Mouse (Mus musculus) layer of hippocampus, adult 9-11 months (tissue): Measurements from ENCODE around the gene Perm1.

ENCODE experiments used
- DNase-seq: peaks from one replicate; pipeline ENCODE4 v3.0.0; 2022

Gene Perm1

GRCm38 (mm10) chr4:156202462-156202893 is 13.2 kb upstream of the Perm1 start:
- DNase-seq, result no peak

GRCm38 (mm10) chr4:156203001-156203412 is 12.7 kb upstream of the Perm1 start, which contains the start of gene AW011738:
Gene AW011738, plus strand, starts transcription at chr4:156203304.
- peak; percentile 74 for DNase-seq

DNA sequence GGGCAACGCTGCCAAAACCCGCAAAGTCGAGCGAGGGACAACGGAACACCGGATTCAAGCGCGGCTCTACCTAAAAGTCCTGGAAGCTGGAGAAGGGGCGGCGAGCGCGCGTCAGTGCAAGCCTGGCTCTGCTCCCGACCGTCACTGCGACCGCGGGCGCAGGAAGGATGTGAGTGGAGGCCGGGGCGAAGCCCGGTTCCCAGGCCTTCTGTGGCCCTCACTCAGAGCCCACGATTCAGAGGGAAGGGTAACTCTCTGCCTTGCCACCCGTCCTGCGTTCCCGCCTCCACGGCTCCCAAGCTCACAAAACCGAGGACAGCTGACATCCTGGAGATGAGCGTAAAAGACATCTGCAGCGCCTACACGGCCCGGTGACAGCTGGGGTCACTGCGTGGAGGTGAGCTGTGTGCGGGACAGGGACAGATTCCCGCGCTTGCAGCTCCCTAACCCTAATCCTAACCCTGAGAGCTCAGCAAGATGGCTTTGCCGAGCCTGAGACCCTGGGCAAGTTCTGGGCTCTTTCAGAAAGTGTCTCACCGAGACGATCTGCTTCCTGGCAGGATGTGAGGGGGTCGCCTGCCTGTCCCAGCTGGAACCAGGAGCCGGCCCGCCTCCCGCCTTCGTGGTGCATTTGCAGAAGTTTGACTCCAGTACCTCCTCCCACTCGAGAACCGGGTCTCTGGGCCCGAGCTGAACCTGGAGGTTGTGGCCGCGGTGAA is 12.1 kb upstream of the Perm1 start:
- DNase-seq, result no peak

DNA sequence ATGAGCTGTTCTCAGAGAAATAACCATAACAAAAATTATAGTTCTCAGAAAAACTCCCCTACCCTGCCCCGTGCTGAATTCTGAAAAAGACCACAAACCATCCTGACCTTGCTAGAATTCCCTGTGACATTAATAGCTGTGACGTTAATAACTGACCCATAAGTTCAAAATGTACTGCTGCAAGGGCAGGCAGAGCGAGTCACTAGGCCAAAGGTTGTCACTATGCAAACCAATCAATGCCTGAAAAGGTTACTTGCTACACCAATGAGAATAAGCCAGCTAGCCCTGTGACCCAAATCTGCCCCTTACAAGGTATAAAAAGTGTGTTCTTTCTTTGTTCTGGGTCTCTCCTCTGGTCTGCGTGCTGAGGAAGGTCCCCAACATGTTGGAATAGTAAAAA is 6.8 kb upstream of the Perm1 start:
- DNase-seq, result no peak

- DNase-seq, result no peak
Measured at GRCm38 (mm10) chr4:156209963-156210635, 5.6 kb upstream of the Perm1 start.

- no peak for DNase-seq
Measured at GRCm38 (mm10) chr4:156213134-156213533, 2.5 kb upstream of the Perm1 start.

DNA sequence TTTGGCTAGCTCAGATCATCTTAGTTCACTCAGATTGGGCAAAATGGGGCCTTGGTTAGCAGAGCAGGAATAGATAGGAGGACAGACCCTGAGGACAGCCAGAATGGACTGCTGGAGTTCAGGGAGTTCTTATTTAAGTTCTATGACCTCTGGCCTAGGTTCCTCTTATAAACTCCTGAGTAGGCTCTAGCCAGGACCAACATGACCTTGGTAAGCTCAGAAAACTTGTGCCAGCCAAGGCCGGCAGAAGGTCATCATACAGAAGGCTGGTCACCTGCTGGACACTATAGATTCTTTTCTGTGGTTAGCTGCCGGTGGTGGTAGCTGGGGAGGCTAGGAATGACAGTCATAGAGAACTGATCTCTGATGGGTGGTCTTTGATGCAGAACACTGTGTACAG is 528 bp downstream of the Perm1 start:
- DNase-seq, result no peak

DNA sequence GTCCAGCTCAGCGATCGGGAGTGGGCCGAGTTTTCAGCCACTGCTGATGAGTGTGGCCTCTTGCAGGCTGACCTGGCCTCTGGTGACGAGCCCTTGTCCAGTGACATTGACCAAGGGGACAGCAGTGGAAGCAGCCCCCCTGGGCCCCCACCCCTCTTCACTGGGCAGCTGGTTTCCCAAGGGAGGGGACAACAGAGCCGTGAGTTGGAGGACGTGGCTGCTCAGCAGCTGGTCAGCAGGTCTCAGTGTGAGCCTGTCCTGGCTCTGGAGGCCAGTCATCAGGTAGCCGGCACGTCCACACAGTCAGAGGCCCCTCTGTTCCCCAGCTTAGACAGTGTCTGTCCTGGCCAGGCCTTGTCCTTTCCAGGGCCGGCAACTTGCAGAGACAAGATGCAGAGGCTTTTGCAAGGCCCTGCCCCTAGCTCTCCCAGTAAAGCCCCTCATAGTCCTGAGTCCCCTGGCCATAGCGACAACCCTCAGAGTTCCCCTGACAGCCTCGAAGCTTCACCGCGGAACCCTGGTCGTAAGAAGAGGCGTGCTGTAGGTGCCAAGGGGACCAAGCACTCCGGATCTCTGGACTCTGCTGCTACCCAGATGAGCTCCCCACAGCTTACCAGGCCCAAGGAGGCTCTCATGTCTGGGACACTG is 1.5 kb downstream of the Perm1 start:
- no peak for DNase-seq

DNA sequence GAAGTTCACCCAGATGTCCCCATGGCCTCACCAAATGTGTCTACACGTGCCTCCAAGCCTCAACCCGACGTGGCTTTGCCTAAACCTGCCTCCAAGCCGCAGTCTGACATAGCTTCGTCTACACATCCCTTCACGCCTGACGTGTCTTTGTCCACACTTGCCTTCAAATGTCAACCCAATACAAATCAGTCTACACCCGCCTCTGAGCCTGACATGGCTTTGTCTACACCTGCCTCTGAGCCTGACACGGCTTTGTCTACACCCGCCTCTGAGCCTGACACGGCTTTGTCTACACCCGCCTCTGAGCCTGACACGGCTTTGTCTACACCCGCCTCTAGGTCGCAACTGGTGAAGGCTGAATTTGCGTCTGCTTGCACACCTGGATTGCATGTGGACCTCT is 2.2 kb downstream of the Perm1 start:
- DNase-seq, result no peak

DNA sequence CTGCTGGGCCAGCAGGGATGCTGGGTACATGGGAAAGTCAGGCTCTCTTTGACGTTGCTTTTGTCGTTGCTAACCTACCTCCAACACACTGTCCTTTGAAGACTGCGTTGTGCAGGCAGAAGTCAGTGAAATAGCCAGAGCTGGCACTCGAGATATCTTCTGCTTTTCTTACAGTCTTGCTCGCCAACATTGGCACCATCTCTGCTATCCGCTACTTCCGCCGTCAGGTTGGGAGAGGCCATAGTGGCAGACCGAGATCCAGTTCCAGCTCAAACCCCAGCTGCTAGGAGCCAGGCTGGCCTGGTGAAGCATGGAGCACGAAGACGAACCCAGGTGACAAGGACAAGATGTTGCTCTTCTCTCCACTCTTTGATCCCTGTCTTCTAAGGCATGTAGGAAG is 4.3 kb downstream of the Perm1 start:
- no peak for DNase-seq

DNA sequence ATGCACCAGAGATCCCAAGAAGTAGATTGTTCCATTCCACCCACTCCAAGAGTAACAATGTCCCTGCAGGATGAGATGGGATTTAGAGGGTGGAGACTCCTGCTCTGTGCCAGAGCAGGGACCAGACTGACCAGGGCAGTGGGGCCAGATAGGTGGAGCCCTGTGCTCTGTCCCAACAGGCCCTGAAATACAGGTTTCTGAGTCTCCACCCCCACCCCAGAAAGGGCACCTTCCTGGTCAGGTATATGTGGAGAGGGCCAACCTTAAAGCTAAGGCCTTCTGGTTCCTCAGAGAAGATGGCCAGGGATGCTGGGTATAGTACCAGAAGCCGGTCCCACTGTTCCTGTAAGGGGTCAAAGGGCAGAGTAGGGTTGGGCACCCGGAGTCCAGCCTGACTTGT is 8.6 kb downstream of the Perm1 start:
- no peak for DNase-seq

- DNase-seq, result no peak
Measured at GRCm38 (mm10) chr4:156227752-156228392, 12.2 kb downstream of the Perm1 start.

DNA sequence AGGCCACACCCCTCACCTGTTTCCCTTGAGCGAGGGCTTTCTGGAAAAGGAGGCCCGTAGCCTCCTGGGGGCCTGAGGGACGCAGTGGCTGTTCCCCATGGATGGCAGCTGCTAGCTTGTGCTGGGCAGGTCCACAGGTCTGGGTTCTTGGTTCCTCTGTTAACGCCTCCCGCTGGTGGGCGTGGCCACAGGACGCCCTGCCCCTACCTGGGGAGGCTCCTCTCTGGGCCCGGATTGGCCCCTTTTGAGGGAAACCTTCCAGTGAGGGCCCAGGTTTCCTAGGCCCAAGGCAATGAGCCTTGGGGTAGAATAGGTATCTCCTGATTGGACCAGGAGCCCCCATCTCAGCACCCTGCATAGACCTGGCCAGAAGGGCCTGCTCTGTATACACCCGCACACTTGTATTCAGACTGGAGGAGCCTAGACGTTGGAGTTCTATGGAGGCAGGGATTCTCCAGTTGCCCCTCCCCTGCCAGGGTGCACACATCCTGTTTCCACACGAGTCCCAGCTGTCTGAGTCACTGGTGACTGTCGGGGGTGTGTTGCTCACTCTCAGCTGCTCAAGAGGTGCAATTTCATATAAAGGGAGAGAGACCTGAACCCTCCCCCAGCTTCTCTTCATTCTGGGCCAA is 12.8 kb downstream of the Perm1 start:
- no peak for DNase-seq

DNA sequence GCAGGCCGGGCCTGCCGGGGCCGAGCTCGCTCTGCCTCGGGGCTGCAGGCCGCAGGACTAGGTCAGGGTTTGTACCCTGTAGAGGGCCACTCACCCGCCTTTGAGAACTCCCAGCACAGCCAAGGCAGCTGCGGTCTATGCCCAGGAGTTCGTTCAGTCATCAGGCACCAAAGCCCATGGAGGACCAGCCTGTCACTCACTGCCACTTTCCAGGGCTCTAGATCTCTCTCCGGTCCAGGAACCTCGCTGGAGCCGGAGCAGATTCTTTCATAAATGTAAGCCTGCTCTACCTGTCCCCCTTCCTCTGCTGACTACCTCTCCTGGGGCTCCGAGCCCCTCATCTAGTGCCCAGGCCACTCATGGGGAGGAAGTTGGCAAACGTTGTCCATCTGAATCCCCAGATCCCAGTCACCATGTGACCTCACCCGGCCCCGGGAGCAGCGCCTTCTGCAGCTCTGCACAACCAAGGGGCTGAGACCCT is 18.4 kb downstream of the Perm1 start:
- no peak for DNase-seq

DNA sequence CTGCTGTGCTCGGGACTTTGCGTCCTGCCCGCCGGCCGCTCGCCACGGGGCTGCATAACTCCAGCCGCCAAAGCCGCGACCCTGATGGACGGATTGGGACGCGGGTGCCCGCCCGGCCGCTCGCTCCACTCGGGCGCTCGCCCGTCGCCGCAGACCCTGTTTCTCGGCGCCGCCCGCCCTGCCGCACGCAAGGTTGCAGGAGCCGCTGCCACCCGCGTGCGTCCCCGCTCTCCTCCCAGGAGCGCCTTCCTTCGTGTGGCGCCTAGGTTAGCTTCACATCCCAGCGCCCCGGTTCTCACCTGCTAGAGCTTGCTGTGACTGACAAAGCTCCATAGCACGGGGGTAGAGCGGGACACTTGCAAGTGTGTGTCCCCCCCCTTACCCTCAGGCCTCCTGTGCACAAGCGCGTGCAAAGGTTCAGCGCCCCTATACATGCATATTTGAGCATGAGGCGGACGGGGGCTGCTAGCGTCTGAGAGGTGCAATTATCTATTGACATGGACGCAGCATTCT is 19.1 kb downstream of the Perm1 start, which contains the start of gene Plekhn1:
Plekhn1 (minus strand) TSS at position 157 of the 513 bp plus-strand sequence.
- DNase-seq, result peak; percentile 67

DNA sequence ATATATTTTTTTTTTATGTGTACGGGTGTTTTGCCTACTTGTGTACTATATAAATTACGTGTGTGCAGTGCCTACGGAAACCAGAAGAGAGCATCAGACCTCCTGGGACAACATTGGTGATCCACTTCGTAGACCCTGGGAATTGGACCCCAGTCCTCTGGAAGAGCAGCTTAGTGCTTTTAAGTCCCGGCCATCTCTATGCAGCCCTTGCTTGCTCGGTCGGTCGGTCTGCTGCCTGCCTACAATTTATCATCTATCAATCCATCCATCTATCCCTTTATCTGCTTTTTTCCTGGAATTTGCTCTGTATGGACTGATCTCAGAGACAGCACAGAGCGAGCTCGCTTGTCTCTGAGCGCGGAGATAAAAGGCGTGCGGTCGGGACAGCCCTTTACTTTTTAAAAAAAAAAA is 19.7 kb downstream of the Perm1 start:
- DNase-seq, result no peak

DNA sequence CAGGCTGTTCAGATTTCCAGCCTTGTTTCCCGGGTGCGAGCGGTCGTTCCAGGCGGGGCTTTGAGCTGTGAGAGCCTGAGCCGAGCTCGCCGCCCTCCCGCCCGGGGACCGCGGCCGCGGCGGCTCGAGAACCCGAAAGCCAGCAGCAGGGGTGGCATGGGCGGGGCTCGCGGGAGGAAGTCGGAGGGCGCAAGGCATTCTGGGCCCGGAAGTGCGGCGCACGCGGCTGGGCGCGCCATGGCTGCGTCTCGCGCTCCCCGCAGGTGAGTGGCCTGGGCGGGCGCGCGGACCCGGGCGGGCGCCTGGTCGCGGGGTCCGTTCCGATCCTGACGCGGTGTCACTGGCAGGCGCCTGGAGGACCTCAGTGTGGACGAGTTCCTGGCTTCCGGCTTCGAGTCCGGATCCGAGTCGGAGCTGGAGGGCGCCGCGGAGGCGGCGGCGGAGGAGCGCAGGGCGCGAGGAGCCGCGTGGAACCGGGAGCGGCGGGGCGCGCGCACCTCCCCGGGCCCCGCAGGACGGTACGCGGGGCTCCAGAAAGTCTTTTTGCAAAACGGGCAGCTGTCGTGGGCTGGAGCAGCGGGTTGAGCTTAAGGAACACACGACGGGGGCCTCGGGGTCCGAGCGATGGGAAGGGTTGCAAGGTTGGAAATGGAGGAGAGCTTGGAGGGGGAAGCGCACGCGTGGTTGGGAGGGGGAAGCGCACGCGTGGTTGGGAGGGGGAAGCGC is 20.3 kb downstream of the Perm1 start, which contains the start of gene Noc2l:
Noc2l (plus strand) TSS at position 203 of the 726 bp plus-strand sequence.
- peak; percentile 88 for DNase-seq

DNA sequence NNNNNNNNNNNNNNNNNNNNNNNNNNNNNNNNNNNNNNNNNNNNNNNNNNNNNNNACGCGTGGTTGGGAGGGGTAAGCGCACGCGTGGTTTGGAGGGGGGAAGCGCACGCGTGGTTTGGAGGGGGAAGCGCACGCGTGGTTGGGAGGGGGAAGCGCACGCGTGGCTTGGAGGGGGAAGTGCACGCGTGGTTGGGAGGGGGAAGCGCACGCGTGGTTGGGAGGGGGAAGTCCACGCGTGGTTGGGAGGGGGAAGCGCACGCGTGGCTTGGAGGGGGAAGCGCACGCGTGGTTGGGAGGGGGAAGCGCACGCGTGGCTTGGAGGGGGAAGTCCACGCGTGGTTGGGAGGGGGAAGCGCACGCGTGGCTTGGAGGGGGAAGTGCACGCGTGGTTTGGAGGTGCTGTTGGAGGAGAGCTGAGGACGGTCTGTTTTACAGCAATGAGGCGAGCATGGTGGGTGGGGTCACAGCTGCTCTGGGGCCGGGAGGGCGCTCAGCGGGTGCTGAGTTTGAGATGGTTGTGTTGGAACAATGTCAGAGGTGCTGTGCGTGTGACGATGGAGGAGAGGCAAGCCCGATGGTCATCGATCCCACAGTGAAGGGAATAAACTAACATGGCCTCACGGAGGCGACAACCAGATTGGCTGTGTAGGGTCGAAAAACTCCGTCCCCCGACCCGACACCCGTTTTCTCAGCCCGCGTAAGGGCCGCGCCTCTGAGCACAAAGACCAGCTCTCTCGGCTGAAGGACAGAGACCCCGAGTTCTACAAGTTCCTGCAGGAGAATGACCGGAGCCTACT is 21.2 kb downstream of the Perm1 start:
- no peak for DNase-seq

DNA sequence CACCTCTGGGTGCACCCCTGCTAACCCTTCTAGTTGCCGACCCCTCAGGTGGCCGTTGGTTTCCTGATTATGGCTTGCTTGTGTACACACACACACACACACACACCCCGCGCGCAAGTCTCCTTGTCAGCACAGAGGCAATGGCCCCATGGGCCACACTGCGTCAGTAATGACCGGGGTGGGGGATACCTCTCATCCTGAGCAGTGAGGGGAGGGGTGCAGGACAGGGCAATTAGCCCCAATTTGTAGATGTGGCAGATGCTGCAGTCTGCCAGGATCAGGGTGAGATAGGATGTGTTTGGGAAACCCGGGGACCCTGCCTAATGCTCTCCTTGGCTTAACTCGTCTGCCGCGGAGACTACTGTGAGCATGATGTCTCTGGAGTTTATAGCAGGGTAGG is 33.9 kb downstream of the Perm1 start:
- DNase-seq, result no peak

DNA sequence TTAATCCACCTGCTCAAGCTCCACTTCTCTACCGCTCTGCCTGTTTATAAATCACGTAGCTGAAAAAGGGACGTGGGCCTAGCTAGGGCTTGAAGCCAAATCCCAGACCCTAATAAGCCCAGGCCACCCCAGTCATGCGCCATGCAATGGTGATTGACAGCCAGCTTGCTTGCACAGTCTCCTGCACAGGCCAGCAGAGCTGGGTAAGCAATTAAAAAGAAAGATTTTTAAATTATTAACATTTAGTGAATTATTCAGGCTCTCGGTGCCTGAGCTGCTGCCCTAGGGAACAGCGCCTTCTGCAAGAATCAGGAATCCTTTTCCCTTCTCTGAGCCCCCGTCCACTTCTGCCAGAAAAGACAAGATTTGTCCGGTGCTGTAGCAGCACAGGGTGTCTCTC is 35.4 kb downstream of the Perm1 start:
- no peak for DNase-seq

- DNase-seq, result no peak
Measured at GRCm38 (mm10) chr4:156252140-156252539, 36.5 kb downstream of the Perm1 start.
